Mouse (Mus musculus) kidney, adult 11 months (tissue): Measurements from ENCODE around the gene C730034F03Rik.

Source experiments
- DNase-seq: peaks from one replicate; pipeline ENCODE4 v3.0.0; 2022

Gene C730034F03Rik

GRCm38 (mm10) chr15:89434136-89434535 lies 4.7 kb downstream of the C730034F03Rik start:
- no peak for DNase-seq

GRCm38 (mm10) chr15:89435878-89436277 lies 6.5 kb downstream of the C730034F03Rik start:
- DNase-seq, result no peak

- no peak for DNase-seq
Observed at GRCm38 (mm10) chr15:89442486-89443070, 13.2 kb downstream of the C730034F03Rik start.

- DNase-seq, result peak; percentile 34
Observed at GRCm38 (mm10) chr15:89452906-89453864, 23.8 kb downstream of the C730034F03Rik start.

- DNase-seq, result no peak
Observed at GRCm38 (mm10) chr15:89453865-89454478, 24.6 kb downstream of the C730034F03Rik start, which contains the start of gene Mapk8ip2. Gene Mapk8ip2 (plus strand): TSS chr15:89453913.

- no peak for DNase-seq
Observed at GRCm38 (mm10) chr15:89454857-89455256, 25.5 kb downstream of the C730034F03Rik start.

- DNase-seq, result no peak
Observed at GRCm38 (mm10) chr15:89455642-89456041, 26.3 kb downstream of the C730034F03Rik start.

GRCm38 (mm10) chr15:89458942-89459341 lies 29.6 kb downstream of the C730034F03Rik start:
- DNase-seq, result no peak

- DNase-seq, result no peak
Observed at GRCm38 (mm10) chr15:89459821-89460220, 30.4 kb downstream of the C730034F03Rik start.

GRCm38 (mm10) chr15:89460298-89460697 lies 30.9 kb downstream of the C730034F03Rik start:
- DNase-seq, result no peak

GRCm38 (mm10) chr15:89461321-89461720 lies 31.9 kb downstream of the C730034F03Rik start:
- no peak for DNase-seq

GRCm38 (mm10) chr15:89462176-89462575 lies 32.8 kb downstream of the C730034F03Rik start:
- no peak for DNase-seq

- DNase-seq, result no peak
Observed at GRCm38 (mm10) chr15:89463334-89464235, 34.2 kb downstream of the C730034F03Rik start.

GRCm38 (mm10) chr15:89465052-89465451 lies 35.7 kb downstream of the C730034F03Rik start:
- no peak for DNase-seq

- DNase-seq, result no peak
Observed at GRCm38 (mm10) chr15:89468577-89468976, 39.2 kb downstream of the C730034F03Rik start.

- no peak for DNase-seq
Observed at GRCm38 (mm10) chr15:89471476-89471875, 42.1 kb downstream of the C730034F03Rik start.

GRCm38 (mm10) chr15:89473370-89473769 lies 44.0 kb downstream of the C730034F03Rik start:
- no peak for DNase-seq

GRCm38 (mm10) chr15:89473921-89474320 lies 44.5 kb downstream of the C730034F03Rik start:
- no peak for DNase-seq

GRCm38 (mm10) chr15:89474596-89475292 lies 45.4 kb downstream of the C730034F03Rik start:
- peak; percentile 13 for DNase-seq

- DNase-seq, result peak; percentile 27
Observed at GRCm38 (mm10) chr15:89475293-89475600, 45.9 kb downstream of the C730034F03Rik start.

- peak; percentile 94 for DNase-seq
Observed at GRCm38 (mm10) chr15:89475611-89476474, 46.5 kb downstream of the C730034F03Rik start.
